21 mouse cellular contexts compared by ENCODE assay signal in the genomic region with DNA sequence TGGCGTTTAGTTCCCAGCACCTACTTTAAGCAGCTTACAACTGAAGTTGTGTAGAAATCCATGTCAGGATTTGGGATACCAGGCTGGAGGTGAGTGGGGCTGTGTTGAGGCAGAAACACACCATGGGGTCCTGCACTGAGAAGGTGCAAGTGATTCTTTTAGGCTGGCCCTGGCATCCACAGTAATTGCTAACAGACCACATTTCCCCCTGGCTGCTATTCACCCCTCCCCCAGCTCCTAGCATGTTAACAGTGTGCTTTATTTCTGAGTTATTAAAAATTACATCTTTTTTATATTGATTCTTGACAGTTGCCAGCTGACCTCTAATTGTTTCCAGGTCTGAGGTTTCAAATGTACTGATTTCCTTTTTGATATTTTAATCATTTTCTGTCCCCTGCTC.
A peak's percentile ranks its signal among the peaks of the same experiment; 100 is the strongest.
DNase-seq lines count a peak whose midpoint lies in the region; ATAC-seq and TF ChIP-seq lines count a peak whose summit lies in the region.
"Had no signal": no experiment of that assay in that cellular context is flagged by ENCODE, and none has a peak within 500 bp of the region (broad histone marks: within the 10 kb centered on the region; RNA-seq: fewer than 3 reads in every experiment).

No protein-coding gene starts in this region.

- DNase-seq in embryo, embryonic 10.5 days (ENCODE audit: low spot score) = peak; percentile 34
- DNase-seq in embryo, embryonic 9.5 days (ENCODE audit: extremely low spot score) = no peak
- peak; percentile 10 for DNase-seq in hindbrain, embryonic 11.5 days (ENCODE audit: low spot score)
- peak; percentile 45 for DNase-seq in limb, embryonic 10.5 days (ENCODE audit: low spot score)
- peak; percentile 28 for DNase-seq in limb, embryonic 14.5 days (ENCODE audit: low spot score)
- no peak for DNase-seq in urinary bladder, postnatal 10 days (ENCODE audit: low spot score)
- DNase-seq: adrenal gland, postnatal 10 days; B cell, adult 2 months; cerebellum, adult 11 months; cerebellum, adult 8-10 months; cerebellum, postnatal 14 days; gastrocnemius, postnatal 10 days had no signal

- H3K4me2 ChIP-seq in hindbrain, embryonic 11.5 days (replicated peaks; ENCODE audit: low read depth, low read length) = no peak overlapping the region
- H3K4me2 ChIP-seq in hindbrain, embryonic 16.5 days (ENCODE audit: low read length) = no peak overlapping the region
- H3K4me2 ChIP-seq in limb, embryonic 14.5 days (replicated peaks; ENCODE audit: low read depth, low read length, severe bottlenecking) = no peak overlapping the region
- H3K4me2 ChIP-seq: embryonic facial prominence, embryonic 13.5 days; forebrain, embryonic 13.5 days; heart, embryonic 12.5 days; hindbrain, embryonic 12.5 days; intestine, embryonic 15.5 days had no signal

- no peaks in the 10 kb centered on the region for H3K9me3 ChIP-seq in hindbrain, embryonic 11.5 days (ENCODE audit: control insufficient read depth, low read length)
- H3K9me3 ChIP-seq in hindbrain, embryonic 16.5 days (ENCODE audit: control insufficient read depth, low read length) = no peaks in the 10 kb centered on the region
- no peaks in the 10 kb centered on the region for H3K9me3 ChIP-seq in limb, embryonic 10.5 days (replicated peaks)
- H3K9me3 ChIP-seq in limb, embryonic 14.5 days (ENCODE audit: control insufficient read depth, low read length) = no peaks in the 10 kb centered on the region
- H3K9me3 ChIP-seq: embryonic facial prominence, embryonic 13.5 days; forebrain, embryonic 13.5 days; G1E; heart, embryonic 12.5 days; hindbrain, embryonic 12.5 days; intestine, embryonic 15.5 days had no signal

- TF ChIP-seq POLR2A in limb, embryonic 14.5 days (IDR thresholded peaks at IDR 0.05; ENCODE audit: borderline replicate concordance, extremely low read depth, insufficient read depth, insufficient read length) = no peak

- no peak overlapping the region for H3K4me3 ChIP-seq in hindbrain, embryonic 11.5 days (ENCODE audit: low read depth, low read length)
- H3K4me3 ChIP-seq in hindbrain, embryonic 16.5 days (ENCODE audit: low read length) = no peak overlapping the region
- no peak overlapping the region for H3K4me3 ChIP-seq in limb, embryonic 10.5 days
- H3K4me3 ChIP-seq in limb, embryonic 14.5 days (replicated peaks; ENCODE audit: low read length) = no peak overlapping the region
- H3K4me3 ChIP-seq: embryonic facial prominence, embryonic 13.5 days; forebrain, embryonic 13.5 days; heart, embryonic 12.5 days; hindbrain, embryonic 12.5 days; intestine, embryonic 15.5 days had no signal

- ATAC-seq in hindbrain, embryonic 11.5 days (ENCODE audit: low FRiP score) = no peak
- no peak for ATAC-seq in hindbrain, embryonic 16.5 days
- ATAC-seq in limb, embryonic 14.5 days (ENCODE audit: low FRiP score, low read depth) = 0 out of 2 replicates have a peak, but pooled peaks have one; percentile 57
- ATAC-seq in frontal cortex, adult (ENCODE audit: low TSS enrichment) = no peak
- ATAC-seq: CD4-positive, CD25-positive, alpha-beta regulatory T cell, adult 4 months; forebrain, embryonic 13.5 days; intestine, embryonic 15.5 days had no signal

- no peaks in the 10 kb centered on the region for H3K36me3 ChIP-seq in hindbrain, embryonic 11.5 days (ENCODE audit: control insufficient read depth, insufficient read depth, low read length)
- no peaks in the 10 kb centered on the region for H3K36me3 ChIP-seq in hindbrain, embryonic 16.5 days (ENCODE audit: control insufficient read depth, insufficient read depth, low read length)
- H3K36me3 ChIP-seq in limb, embryonic 10.5 days = no peaks in the 10 kb centered on the region
- no peaks in the 10 kb centered on the region for H3K36me3 ChIP-seq in limb, embryonic 14.5 days (ENCODE audit: control insufficient read depth, insufficient read depth, low read length)
- H3K36me3 ChIP-seq: embryonic facial prominence, embryonic 13.5 days; G1E; heart, embryonic 12.5 days; hindbrain, embryonic 12.5 days; intestine, embryonic 15.5 days had no signal

- WGBS in hindbrain, embryonic 11.5 days = 89% methylated on average over 1 of the region's 1 CpGs
- WGBS in hindbrain, embryonic 16.5 days = 92% methylated on average over 1 of the region's 1 CpGs
- 90% methylated on average over 1 of the region's 1 CpGs for WGBS in limb, embryonic 10.5 days
- WGBS in limb, embryonic 14.5 days = 71% methylated on average over 1 of the region's 1 CpGs

- no peak overlapping the region for H3K9ac ChIP-seq in hindbrain, embryonic 11.5 days (ENCODE audit: low read depth, low read length)
- H3K9ac ChIP-seq in hindbrain, embryonic 16.5 days (ENCODE audit: low read depth, low read length) = no peak overlapping the region
- H3K9ac ChIP-seq in limb, embryonic 14.5 days (ENCODE audit: low read depth, low read length, severe bottlenecking) = no peak overlapping the region
- H3K9ac ChIP-seq: embryonic facial prominence, embryonic 13.5 days; forebrain, embryonic 13.5 days; heart, embryonic 12.5 days; hindbrain, embryonic 12.5 days; intestine, embryonic 15.5 days had no signal

- no peaks in the 10 kb centered on the region for H3K4me1 ChIP-seq in hindbrain, embryonic 11.5 days (replicated peaks; ENCODE audit: control insufficient read depth, insufficient read depth, low read length)
- H3K4me1 ChIP-seq in hindbrain, embryonic 16.5 days (ENCODE audit: control insufficient read depth, insufficient read depth, low read depth, low read length) = no peaks in the 10 kb centered on the region
- peaks cover 35% of the 10 kb centered on the region for H3K4me1 ChIP-seq in limb, embryonic 10.5 days
- no peaks in the 10 kb centered on the region for H3K4me1 ChIP-seq in limb, embryonic 14.5 days (ENCODE audit: control insufficient read depth, insufficient read depth, low read length)
- H3K4me1 ChIP-seq: forebrain, embryonic 13.5 days; hindbrain, embryonic 12.5 days; intestine, embryonic 15.5 days had no signal

- H3K27ac ChIP-seq in hindbrain, embryonic 11.5 days (ENCODE audit: low read depth, low read length) = no peak overlapping the region
- H3K27ac ChIP-seq in hindbrain, embryonic 16.5 days (ENCODE audit: low read depth, low read length) = no peak overlapping the region
- peak overlapping the region; percentile 19; the same call in 1 of the 2 replicates for H3K27ac ChIP-seq in limb, embryonic 10.5 days
- H3K27ac ChIP-seq in limb, embryonic 14.5 days (replicated peaks; ENCODE audit: low read depth, low read length) = no peak overlapping the region
- H3K27ac ChIP-seq: embryonic facial prominence, embryonic 13.5 days; forebrain, embryonic 13.5 days; hindbrain, embryonic 12.5 days; intestine, embryonic 15.5 days had no signal

- H3K27me3 ChIP-seq in hindbrain, embryonic 11.5 days (ENCODE audit: control insufficient read depth, insufficient read depth, low read length) = no peaks in the 10 kb centered on the region
- no peaks in the 10 kb centered on the region for H3K27me3 ChIP-seq in hindbrain, embryonic 16.5 days (replicated peaks; ENCODE audit: control insufficient read depth, insufficient read depth, low read length)
- H3K27me3 ChIP-seq in limb, embryonic 10.5 days (ENCODE audit: low read depth, poor library complexity, severe bottlenecking) = no peaks in the 10 kb centered on the region
- no peaks in the 10 kb centered on the region for H3K27me3 ChIP-seq in limb, embryonic 14.5 days (ENCODE audit: control insufficient read depth, insufficient read depth, low read length)
- H3K27me3 ChIP-seq: embryonic facial prominence, embryonic 13.5 days; forebrain, embryonic 13.5 days; heart, embryonic 12.5 days; hindbrain, embryonic 12.5 days; intestine, embryonic 15.5 days had no signal

Comparison
In these comparisons a context has a peak if more than half of its experiments do, and no peak if none do; other contexts are left out.
1. DNase-seq: peak in embryo, embryonic 10.5 days (single experiment), hindbrain, embryonic 11.5 days (single experiment), limb, embryonic 10.5 days (single experiment) and limb, embryonic 14.5 days (single experiment); none in embryo, embryonic 9.5 days (single experiment) and urinary bladder, postnatal 10 days (single experiment).